Mouse (Mus musculus) C2C12 (cell line): Measurements from ENCODE around the gene Wdfy1. TPM values are rescaled to one million over a fixed set of nuclear protein-coding genes. Genes with fewer than 3 reads are reported as not detected.

Source experiments
- H3K27me3 ChIP-seq: one replicate; pipeline ENCODE4 v1.6.1; 2011; ENCODE audit not compliant: control insufficient read depth, insufficient read depth, insufficient read length
- H3K36me3 ChIP-seq: one replicate; pipeline ENCODE4 v1.6.1; 2011; ENCODE audit not compliant: control insufficient read depth, insufficient read depth
- H3K4me3 ChIP-seq: one replicate; pipeline ENCODE4 v1.5.1; 2011; ENCODE audit warnings: mild to moderate bottlenecking, control low read depth; ENCODE audit not compliant: poor library complexity, insufficient read depth, severe bottlenecking
- H3K79me2 ChIP-seq: one replicate; pipeline ENCODE4 v1.6.1; 2011; ENCODE audit not compliant: control insufficient read depth, insufficient read depth
- H3K79me3 ChIP-seq: one replicate; pipeline ENCODE4 v1.6.1; 2011; ENCODE audit warnings: low read depth, control low read depth
- H3ac ChIP-seq: one replicate; pipeline ENCODE3; 2011; ENCODE audit warnings: low read depth; ENCODE audit not compliant: control insufficient read depth, insufficient read length
- CEBPB ChIP-seq: IDR thresholded peaks from one replicate; pipeline ENCODE4 v1.6.1; 2011; ENCODE audit warnings: low read depth, mild to moderate bottlenecking, control low read depth, moderate library complexity
- CTCF ChIP-seq: IDR thresholded peaks from one replicate; pipeline ENCODE4 v1.5.1; 2011; ENCODE audit not compliant: control insufficient read depth, insufficient read depth, insufficient read length
- FOSL1 ChIP-seq: IDR thresholded peaks from one replicate; pipeline ENCODE4 v1.8.0; 2011; ENCODE audit warnings: mild to moderate bottlenecking, low read length; ENCODE audit not compliant: poor library complexity, insufficient read depth, severe bottlenecking
- MAX ChIP-seq: IDR thresholded peaks from one replicate; pipeline ENCODE4 v1.6.1; 2011; ENCODE audit warnings: mild to moderate bottlenecking, control low read depth
- MYOD1 ChIP-seq: IDR thresholded peaks from one replicate; pipeline ENCODE4 v1.6.1; 2011; ENCODE audit warnings: low read depth; ENCODE audit not compliant: control insufficient read depth, insufficient read length
- MYOG ChIP-seq: IDR thresholded peaks from one replicate; pipeline ENCODE4 v1.6.1; 2011; ENCODE audit not compliant: control insufficient read depth, insufficient read length; ENCODE audit errors: extremely low read depth
- USF1 ChIP-seq: IDR thresholded peaks from one replicate; pipeline ENCODE4 v1.6.1; 2011; ENCODE audit warnings: low read depth, mild to moderate bottlenecking, control low read depth, moderate library complexity
- polyA plus RNA-seq: library from polyadenylated mRNA; unstranded; fragments of >200 nt; fragmentation: generic; extraction: Trizol; gene quantifications from one replicate; pipeline ENCODE4 v1.2.1, GENCODE M21; 2012; ENCODE audit warnings: missing spikeins

Wdfy1 gene
- polyA plus RNA-seq, 1 experiment = 22.7 TPM

GRCm38 (mm10) chr1:79692482-79692881 lies 83.5 kb downstream of the Wdfy1 start:
- no peaks in the 10 kb centered on the region for H3K27me3 ChIP-seq
- no peak overlapping the region for H3ac ChIP-seq
- no peaks in the 10 kb centered on the region for H3K79me2 ChIP-seq
- H3K79me3 ChIP-seq = no peaks in the 10 kb centered on the region
- no peak overlapping the region for H3K4me3 ChIP-seq
- H3K36me3 ChIP-seq = no peaks in the 10 kb centered on the region
- TF ChIP-seq CEBPB (no peak), USF1 (no peak), MYOD1 (no peak), MAX (no peak), FOSL1 (no peak), CTCF (no peak), MYOG (no peak)

- Histone ChIP-seq H3ac (no peak overlapping the region), H3K36me3 (no peaks in the 10 kb centered on the region), H3K79me3 (no peaks in the 10 kb centered on the region), H3K79me2 (no peaks in the 10 kb centered on the region), H3K4me3 (no peak overlapping the region), H3K27me3 (no peaks in the 10 kb centered on the region)
- no peak for TF ChIP-seq USF1
- TF ChIP-seq CEBPB = no peak
- no peak for TF ChIP-seq MAX
- no peak for TF ChIP-seq CTCF
These were observed 88.7 kb downstream of the Wdfy1 start for GRCm38 (mm10) chr1:79687254-79687653.

- Histone ChIP-seq H3K36me3 (no peaks in the 10 kb centered on the region), H3K4me3 (no peak overlapping the region), H3ac (no peak overlapping the region), H3K79me2 (no peaks in the 10 kb centered on the region), H3K79me3 (no peaks in the 10 kb centered on the region), H3K27me3 (no peaks in the 10 kb centered on the region)
- TF ChIP-seq MAX (no peak), MYOG (no peak), USF1 (no peak)
These were observed 91.9 kb downstream of the Wdfy1 start for GRCm38 (mm10) chr1:79684027-79684426.

GRCm38 (mm10) chr1:79682936-79683335 lies 93.0 kb downstream of the Wdfy1 start:
- Histone ChIP-seq H3K79me3 (no peaks in the 10 kb centered on the region), H3K4me3 (no peak overlapping the region), H3K79me2 (no peaks in the 10 kb centered on the region), H3ac (no peak overlapping the region), H3K27me3 (no peaks in the 10 kb centered on the region), H3K36me3 (no peaks in the 10 kb centered on the region)
- TF ChIP-seq USF1 (no peak), MAX (no peak), MYOG (no peak), CEBPB (no peak), CTCF (no peak), FOSL1 (no peak), MYOD1 (no peak)

GRCm38 (mm10) chr1:79680777-79681176 lies 95.2 kb downstream of the Wdfy1 start:
- no peak overlapping the region for H3K4me3 ChIP-seq
- no peaks in the 10 kb centered on the region for H3K36me3 ChIP-seq

GRCm38 (mm10) chr1:79678117-79678684 lies 97.7 kb downstream of the Wdfy1 start:
- TF ChIP-seq MYOG (no peak), CEBPB (no peak), CTCF (no peak), FOSL1 (no peak), MYOD1 (no peak), USF1 (no peak), MAX (no peak)
- Histone ChIP-seq H3K79me3 (no peaks in the 10 kb centered on the region), H3ac (no peak overlapping the region)

More at GRCm38 (mm10) chr1:79680777-79681176, 95.2 kb downstream of the Wdfy1 start:
- Histone ChIP-seq H3K79me3 (no peaks in the 10 kb centered on the region), H3K27me3 (no peaks in the 10 kb centered on the region), H3K79me2 (no peaks in the 10 kb centered on the region), H3ac (no peak overlapping the region)
- TF ChIP-seq USF1 (no peak), MYOG (no peak), MYOD1 (no peak), CTCF (no peak), FOSL1 (no peak), MAX (no peak), CEBPB (no peak)

More at GRCm38 (mm10) chr1:79678117-79678684, 97.7 kb downstream of the Wdfy1 start:
- Histone ChIP-seq H3K79me2 (no peaks in the 10 kb centered on the region), H3K4me3 (no peak overlapping the region), H3K36me3 (no peaks in the 10 kb centered on the region), H3K27me3 (no peaks in the 10 kb centered on the region)
